Mouse (Mus musculus) c-Kit-positive CD71-positive TER-119-negative erythroid progenitor cells, embryonic 14.5 days (primary cell): Measurements from ENCODE around the gene Kcnk13.

Source experiments
- DNase-seq: peaks from one replicate; pipeline ENCODE4 v3.0.0-alpha.2; 2013; ENCODE audit warnings: low read depth

The Kcnk13 gene

DNA sequence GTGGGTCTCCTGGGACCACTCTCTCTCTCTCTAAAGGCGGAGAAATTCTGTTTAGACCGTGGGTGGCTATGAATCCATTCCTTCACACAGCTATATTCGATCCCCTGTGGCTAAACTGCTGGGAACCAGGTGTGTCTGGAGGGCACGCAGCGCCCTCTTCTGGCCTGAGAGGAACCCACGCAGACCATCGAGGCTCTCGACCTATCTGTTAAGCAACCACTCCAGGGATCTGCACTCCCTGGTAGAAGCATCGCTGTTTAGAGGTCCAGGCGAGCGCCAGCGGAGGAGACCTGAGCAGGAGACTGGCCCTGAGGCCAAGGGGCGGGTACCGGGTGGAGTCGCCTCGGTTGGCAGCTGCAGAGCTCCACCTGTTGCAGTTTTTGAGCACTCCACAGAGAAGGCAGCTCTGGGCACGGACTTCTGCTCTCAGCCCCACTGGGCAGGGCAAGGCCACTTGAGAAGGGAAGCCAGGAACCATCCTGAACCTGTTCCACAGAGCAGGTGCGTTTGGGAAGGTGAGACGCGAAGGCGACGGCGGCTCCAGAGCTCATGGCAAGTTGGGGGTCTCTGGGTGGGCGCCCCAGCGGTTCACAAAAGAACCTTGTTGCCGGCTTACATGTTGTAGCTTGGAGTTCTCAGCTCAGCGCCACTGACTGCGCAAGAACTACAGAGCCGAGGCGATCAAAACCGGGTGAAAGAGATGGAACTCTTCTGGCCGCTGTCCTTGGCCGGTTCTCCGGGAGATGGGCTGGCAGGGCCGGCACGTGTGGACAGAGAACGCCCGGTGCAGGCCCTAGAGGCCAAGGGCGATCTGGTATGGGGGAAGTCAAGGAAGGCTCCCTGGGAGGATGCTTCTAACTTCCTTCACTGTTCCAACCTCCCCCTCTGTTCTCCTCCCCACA, at the start of gene Kcnk13:
Gene Kcnk13, plus strand, starts transcription at position 199 of the 902 bp plus-strand sequence.
- DNase-seq = peak; percentile 47

DNA sequence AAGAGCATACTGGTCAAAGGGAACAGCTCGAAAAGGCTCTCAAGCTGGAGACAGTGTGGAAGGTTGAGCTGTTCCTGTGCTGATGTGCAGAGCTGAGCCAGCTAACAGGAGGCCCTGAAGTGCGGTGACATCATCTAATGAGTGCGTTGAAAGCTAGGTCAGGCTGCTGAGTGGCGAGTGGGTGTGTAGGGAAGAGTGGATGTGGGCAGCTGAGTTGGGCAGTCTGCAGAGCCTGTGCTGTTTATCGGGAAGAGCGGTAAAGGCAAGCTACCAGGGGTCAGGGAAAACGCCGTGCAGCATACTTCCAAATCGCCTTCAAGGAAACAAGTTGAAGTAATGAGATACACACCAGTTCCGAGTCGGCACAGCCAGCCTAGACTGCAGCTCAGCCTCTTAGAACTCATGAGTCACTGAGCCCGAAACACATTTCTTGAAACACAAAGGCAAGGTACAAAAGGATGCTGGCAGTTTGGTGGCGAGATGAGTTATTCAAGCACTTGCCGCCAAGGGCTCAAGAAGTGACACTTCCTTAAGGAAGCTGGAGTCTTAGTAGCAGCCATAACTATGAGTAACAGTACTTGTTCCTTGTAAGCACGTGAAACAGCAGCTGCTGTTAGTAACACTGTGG, 46.4 kb upstream of the Kcnk13 start:
- no peak for DNase-seq

DNA sequence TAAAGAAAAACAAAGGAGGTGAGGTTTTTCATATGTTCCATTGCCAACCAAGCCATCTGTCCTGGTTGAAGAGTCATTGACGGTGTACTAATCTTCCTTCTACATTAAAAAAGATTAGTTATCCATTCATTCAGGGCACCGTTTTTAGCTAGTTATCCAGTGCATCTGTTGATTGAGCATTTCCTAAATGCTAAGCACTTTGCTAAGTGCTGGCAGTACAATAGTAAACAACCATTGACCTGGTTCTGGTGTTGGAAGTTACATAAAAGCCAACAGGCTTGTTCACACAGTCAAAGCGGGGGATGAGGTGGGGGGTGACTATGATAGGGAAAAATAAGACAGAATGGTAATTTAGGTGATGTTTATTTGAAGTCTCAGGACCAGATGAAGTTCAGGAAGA, 44.7 kb upstream of the Kcnk13 start:
- no peak for DNase-seq

DNA sequence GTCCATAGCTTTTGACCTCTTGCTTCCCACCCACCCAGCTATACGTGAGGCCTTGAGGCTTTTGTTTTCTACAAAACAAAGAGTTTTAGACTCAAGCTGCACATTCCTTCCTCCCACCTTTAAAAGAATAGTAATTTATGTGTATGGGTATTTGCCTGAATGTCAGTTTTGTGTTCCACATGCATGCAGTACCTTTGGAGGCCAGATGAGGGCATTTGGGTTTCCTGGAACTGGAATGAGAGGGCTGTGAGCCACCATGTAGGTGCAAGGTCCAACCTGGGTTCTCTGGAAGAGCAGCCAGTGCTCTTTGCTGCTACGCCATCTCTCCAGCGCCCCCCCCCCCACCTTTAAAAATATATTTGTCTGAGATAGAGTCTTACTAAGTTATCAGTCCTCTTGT, 43.3 kb upstream of the Kcnk13 start:
- DNase-seq = peak; percentile 8

DNA sequence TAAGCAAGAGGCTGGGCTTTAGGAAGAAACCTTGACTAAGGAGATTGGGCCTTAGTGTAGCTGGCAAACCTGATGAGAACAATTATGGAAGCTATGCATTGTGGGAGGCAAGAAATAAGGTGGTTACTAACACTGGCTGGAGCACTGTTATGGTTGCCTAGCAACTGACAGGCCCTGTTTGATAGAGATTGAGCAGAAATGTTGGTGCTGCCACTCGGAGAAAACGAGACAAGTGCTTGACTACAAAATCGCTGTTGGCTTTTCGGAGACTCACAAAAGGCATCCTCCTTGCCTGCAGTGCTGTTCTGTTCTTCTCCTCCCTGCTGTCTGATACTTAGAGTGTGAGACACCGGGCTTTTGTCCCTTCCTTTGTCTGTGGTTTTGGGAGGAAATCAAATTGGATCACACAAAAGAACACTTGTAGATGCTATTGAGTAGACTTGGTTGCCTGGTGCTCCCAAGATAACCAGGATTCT, 41.1 kb upstream of the Kcnk13 start:
- DNase-seq = no peak

DNA sequence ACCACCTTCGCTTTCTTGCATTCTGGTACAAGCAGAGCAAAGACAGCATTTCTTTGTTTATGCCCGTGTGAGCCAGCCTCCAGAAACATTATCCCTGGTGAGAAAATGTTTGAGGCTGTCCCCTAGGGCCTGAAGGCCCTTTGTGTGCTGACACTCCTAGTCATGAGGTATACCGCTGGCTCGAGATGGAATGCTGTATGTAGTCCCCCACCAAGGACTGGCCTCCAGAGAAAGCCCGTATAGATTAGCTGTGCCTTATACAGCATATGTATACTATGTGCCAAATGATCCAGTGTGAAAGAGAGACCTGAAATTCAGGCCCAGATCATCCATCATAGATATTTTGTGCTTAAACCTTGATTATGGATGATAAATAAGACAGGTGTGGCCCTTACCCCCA, 40.6 kb upstream of the Kcnk13 start:
- DNase-seq = no peak

DNA sequence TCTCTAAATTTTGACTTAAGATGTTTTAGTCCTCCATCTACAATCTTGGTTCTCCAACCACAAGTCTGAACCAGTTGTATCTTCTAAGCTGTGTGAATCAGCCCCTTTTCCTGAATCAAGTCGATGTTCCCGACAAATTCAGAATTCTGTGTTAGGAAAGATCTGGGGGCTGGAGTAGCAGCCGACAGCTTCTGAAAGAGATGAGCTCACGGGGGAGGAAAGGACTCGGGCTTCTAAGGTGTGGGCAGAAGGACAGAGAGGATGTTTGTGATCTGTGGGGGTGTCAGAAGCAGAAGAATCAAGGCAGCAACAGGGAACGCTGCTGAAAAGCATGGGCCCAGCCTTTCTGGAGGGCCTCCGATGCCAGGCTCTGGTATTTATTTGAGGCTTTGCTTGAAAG, 36.0 kb upstream of the Kcnk13 start:
- no peak for DNase-seq

DNA sequence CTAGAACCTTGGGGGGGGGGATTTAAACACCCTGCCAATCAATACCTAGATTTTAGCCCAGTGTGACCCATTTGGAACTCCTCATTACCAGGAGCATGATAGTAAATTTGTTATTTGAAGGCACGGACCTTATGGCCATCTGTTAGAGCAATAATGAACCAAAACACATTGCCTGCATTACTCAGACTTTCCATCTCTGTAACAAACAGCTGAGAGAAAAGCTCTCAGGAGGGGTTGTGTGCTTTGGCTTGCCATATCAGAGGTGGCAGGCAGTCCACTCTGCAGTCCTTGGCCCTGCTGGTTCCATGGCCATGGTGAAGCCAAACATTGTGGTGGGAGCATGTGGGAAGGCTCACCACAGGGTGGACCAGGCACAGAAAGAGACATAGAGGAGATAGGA, 35.1 kb upstream of the Kcnk13 start:
- no peak for DNase-seq

DNA sequence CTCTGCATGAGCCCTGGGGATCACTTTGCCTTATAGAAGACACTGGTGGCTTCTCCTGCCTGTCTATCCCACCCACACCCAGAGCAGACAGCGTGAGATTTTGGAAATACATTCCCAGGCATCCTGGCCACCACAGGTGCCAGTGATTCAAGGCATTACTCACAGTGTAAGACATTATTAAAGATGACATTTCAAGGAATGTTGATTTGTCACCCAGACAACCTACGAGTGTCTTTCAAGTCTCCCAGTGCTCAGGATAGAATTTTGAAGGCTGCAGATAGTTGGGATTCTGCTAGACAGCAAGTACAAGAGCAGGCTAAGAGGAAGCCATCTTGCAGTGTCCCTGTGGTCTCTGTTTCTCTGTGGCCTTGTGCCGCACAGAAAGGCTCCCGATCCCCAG, 32.1 kb upstream of the Kcnk13 start:
- no peak for DNase-seq

DNA sequence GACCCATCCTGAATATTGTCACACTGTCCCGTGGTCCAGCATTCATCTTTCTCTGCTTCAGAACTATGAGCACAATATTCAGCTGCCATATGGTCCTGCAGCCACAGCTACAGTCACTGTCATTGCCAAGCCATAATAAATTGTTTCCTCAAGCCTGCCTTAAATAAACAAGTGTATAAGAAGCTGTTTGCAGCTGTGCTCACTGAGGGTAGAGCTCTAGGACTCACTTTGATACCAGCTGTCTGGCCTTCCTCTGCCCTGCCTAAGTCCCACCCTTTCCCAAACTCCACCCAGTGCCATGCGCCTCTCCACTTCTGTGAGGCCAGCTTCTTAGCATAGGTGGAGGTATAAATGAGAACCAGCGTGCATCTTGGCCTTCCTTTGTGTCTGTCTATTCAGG, 30.7 kb upstream of the Kcnk13 start:
- DNase-seq = no peak

DNA sequence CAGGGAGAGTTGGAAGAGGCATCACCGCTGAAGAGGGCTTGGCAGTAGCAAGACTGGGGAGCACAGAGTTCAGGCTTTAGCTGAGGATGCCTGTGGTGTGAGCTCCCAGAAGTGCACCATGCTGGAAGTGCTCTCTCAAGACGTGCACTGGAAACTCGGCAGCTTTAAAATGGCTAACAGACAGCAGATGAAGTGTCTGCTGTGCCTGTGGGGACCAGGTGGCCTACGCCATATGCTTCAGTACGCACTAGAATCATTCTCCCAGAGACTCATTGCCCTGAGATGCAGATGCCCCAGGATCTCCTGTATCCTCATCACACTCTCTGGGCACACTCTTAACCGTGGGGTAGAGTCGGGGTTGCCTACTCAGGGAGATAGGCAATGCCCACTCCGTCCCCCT, 28.9 kb upstream of the Kcnk13 start:
- no peak for DNase-seq

DNA sequence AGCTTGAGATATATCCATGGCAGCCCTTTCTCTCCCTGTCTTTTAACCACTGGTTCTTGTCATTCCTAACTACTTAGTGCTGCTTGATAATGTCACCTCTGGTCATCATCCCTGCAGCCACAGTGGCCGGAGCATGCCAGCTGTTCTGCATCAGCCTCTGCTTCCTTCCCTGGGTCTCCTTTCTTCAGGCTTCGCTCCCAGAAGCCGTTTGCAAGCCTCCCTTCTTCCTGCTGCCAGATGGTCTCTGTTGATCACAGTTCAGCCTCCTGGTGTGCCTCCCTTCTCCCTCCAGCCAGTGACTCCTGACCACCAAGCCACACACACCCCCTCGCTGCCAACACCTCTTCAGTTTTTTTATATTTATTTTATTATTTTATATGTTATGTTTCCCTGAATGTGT, 25.8 kb upstream of the Kcnk13 start:
- no peak for DNase-seq

DNA sequence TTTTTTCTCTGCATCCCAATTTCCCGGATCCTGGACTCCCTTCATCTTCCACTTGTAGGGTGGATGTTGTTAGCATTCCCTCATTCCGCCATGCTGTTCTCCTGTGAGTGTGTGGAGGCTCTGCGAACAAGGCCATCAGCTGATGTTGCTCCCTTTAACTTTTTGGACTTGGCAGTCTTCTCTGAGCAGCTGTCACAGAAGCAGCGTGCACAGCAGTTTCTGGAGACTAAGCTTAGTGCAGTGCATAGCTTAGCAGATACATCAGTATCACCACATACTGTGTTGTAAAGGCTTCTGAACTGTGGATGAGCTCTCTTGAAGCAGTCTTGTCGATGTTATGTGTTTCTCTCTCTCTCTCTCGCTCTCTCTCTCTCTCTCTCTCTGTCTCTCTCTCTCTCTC, 25.1 kb upstream of the Kcnk13 start:
- DNase-seq = no peak

DNA sequence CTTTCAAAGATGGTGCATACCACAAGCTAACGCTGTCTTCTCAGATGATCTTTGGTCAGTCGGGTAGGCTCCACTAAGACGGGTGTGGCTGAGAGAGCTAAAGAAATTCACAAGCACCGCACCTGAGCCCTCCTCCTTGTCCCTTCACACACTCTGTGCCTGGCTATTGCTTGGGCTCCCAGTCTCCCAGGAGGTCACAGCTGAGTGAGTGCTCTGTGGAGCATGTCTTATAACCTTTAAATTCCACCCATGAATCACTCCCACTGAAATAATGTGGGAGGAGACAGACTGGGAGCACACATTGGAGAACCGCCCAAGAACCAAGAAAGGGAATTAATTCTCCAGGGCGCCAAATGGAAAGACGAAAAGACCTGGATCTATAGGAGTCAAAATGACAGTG, 23.6 kb upstream of the Kcnk13 start:
- DNase-seq = no peak

DNA sequence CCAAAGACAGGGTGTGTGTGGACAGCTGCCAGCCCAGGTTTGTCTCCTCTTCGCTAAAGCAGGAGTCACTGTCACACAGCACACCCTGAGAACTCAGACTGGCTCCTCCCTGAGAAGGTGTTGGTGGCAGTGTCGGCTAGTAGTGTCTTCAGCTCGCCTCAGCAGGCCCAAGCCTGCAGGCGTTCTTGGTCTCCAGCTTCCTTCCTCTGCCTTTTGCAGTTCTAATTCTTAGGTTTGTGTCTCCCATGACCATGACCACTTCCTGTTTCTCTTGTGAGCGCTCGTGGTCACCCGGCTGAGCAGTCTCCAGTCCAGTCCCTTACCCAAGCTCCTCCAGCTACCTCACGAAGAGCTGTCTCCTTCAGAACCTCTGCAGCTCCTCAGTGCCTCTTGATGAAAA, 21.9 kb upstream of the Kcnk13 start:
- no peak for DNase-seq

DNA sequence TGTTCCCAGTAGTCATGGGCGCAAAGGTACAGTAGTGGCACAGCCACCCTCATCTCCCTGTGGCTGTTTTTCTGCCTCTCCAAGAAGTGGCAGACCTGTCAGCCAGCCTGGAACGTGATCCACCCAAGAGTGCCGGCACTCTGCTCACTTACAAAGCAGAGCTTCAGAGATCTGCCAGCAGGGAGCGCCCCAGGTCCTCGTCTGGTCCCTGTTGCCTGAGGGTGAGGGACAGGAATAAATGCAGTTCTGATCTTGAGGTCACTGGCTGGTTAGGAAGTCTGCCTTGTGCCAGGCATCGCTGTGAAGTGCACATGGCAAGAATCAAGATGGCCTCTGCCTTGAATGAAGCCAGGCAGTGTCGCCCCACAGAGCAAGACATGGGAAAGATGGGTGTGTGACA, 11.4 kb upstream of the Kcnk13 start:
- no peak for DNase-seq

DNA sequence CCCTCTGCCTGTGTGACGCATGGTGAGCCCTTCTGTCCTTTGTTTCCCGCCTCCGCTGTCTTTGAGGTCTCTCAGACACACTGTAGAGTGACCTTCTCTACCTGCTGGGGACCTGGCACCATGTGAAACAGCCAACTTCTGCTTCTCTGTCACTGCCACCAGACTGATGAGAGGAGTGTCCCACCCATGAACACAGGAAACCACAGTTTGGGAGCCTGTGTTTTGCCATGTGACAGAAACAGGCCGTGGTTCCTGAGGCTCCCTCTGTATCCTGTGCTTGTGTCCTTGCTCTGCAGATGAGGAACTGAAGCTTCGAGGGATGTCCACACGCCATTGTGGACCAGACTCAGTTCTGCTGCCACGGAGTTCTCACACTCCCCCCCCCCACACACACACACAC, 7.9 kb upstream of the Kcnk13 start:
- DNase-seq = no peak

DNA sequence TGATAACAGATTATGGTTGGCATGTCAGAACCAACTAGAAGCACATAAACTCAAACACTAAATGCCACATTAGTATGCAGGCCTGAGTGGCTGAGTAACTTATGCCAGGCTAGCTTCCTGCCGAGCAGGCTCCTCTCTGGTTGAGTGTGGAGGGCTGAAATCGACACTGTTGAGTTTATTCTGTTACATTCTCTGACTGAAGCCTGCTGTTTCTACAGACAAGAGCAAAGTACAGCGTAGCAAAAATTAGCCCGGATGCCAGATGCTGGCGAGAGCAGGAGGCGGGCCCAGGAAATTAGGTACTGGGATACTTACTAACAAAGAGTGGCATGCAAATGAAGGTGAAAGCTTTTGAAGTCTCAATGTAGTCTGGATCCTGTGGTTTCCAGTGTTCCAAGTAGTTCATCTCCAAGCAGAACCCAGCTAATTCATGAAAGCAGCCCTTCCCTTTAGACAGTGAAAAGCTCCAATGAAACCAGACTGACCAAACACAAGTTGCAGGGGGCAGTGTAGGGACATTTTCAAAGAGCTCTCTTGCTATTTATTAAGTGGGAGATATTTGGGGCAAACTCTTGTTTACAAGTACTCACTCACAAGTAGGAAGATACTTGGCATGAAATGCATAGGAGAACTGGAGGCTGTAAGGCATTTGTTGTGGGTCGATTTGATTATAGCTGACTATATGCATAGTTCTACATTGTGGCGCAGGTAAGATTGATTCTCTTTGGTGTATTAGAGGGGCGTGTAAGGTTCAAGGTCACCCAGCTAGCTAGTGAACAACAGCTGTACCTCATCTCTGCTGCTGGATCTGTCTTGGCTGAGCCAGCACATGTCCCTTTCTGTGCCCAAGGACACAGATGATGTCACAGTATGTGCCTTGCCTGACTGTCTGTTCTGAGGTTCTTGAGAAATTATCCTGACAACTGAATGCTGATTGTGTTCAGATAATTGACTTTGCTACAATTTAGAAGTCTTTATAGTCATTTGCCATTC, 5.9 kb upstream of the Kcnk13 start:
- no peak for DNase-seq

DNA sequence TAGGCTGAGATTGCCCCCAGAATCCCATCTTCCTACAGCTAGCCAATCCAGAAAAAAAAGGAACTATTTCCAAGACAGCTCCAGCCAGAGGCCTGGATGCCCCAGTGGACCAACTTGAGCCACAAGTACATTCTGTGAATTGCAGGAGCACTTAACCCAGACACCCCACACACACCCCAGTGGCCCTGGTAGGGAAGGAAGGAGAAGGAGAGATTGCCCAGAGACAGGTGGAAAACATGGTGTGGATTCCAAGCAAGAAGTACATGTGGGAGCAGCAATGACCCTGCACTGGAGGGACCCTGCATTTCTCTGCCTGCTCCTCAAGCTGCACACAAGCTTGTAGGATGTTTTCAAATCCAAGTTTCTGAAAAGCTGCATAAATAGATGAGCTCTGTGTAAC, 5.0 kb upstream of the Kcnk13 start:
- DNase-seq = no peak

DNA sequence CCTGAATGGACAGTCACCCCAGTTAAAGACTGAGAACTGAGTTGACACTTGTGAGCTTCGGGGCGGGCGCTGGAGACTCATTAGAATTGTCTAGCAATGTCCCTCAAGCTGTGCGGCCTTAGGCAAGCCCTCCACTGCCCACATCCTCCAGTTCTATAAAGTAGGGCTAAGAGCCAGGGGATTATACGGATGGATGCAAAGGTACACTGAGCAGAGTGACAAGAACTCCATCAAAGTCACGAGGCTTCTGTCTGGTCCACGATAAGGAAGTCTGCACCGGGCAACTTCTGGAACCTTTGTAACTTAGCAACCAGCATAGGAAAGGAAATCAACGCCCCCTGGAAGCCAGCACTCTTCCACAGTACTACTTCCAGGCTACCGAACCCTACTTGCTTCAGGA, 4.4 kb upstream of the Kcnk13 start:
- DNase-seq = no peak

DNA sequence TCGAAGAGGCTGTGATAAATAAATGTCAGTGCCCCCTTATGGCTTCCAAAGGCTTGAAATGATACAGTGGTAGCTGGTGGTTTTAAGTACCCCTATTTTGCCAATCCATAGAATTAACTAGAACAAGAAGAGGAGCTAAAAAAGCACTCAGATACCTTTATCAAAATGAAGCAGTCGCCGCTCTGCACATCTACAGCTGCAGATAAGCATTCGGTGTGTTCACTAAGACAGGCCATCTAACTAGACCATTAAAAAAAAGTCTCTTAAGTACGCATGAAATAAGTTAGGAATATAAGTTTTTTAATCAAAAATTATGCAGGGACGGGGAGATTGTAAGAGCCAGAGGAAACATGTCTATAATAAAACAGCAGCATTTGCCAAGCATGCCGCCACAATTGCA, 3.6 kb upstream of the Kcnk13 start:
- no peak for DNase-seq
